Mouse (Mus musculus): ENCODE results near the gene Cadm2. TPM values are rescaled to one million over a fixed set of nuclear protein-coding genes. Genes with fewer than 3 reads are reported as not detected.

Gene Cadm2
- polyA plus RNA-seq, 1 experiment, result 0.27 TPM

DNA sequence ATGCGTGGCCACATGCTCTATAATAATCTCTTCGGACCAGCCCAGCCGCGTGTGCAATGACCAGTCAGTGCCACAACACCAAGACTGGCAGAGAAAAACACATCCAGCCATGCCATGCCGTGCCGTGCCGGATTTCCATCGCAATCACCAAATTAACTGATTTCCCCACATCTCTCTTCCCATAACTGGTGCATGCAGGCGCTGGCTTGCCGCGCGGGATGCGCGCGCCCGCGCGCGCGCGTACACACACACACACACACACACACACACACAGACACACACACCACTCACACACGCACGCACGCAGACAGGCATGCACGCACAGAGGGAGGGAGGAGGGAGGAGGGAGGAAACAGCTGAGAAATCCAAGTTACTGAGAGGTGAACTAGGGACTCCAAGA lies 2.9 kb downstream of the Cadm2 start:
- H3K27me3 ChIP-seq (ENCODE audit: control insufficient read depth, insufficient read depth, low read length), result peaks cover 22% of the 10 kb centered on the region
- no peak for DNase-seq (ENCODE audit: low read depth in 1 of 2, low spot score in 2 of 2)
- no peak overlapping the region for H3K4me3 ChIP-seq (ENCODE audit: extremely low read depth, insufficient read depth, insufficient read length)
- WGBS, result 3% methylated on average over 25 of the region's 25 CpGs
- H3K27ac ChIP-seq (ENCODE audit: insufficient read depth, low read length), result no peak overlapping the region
- no peaks in the 10 kb centered on the region for H3K36me3 ChIP-seq (ENCODE audit: control insufficient read depth, insufficient read depth, low read length)
- H3K4me1 ChIP-seq (ENCODE audit: control insufficient read depth, insufficient read depth, insufficient read length), result peaks cover 2% of the 10 kb centered on the region; the same call in 1 of the 2 replicates
- no peak for TF ChIP-seq POLR2A (IDR thresholded peaks at IDR 0.05; ENCODE audit: low read depth, low read length)

GRCm38 (mm10) chr16:67617256-67617655 lies 3.5 kb downstream of the Cadm2 start:
- 23% methylated on average over 1 of the region's 1 CpGs for WGBS
- no peak for TF ChIP-seq POLR2A (IDR thresholded peaks at IDR 0.05; ENCODE audit: low read depth, low read length)
- TF ChIP-seq CTCF (IDR thresholded peaks at IDR 0.05; ENCODE audit: extremely low read depth, insufficient read depth, insufficient read length, insufficient replicate concordance), result no peak
- Histone ChIP-seq H3K27me3 (ENCODE audit: control insufficient read depth, insufficient read depth, low read length) (peaks cover 22% of the 10 kb centered on the region), H3K4me1 (ENCODE audit: control insufficient read depth, insufficient read depth, insufficient read length) (peaks cover 2% of the 10 kb centered on the region; the same call in 1 of the 2 replicates), H3K27ac (ENCODE audit: insufficient read depth, low read length) (no peak overlapping the region), H3K36me3 (ENCODE audit: control insufficient read depth, insufficient read depth, low read length) (no peaks in the 10 kb centered on the region), H3K4me3 (ENCODE audit: extremely low read depth, insufficient read depth, insufficient read length) (no peak overlapping the region)
- no peak for DNase-seq (ENCODE audit: low read depth in 1 of 2, low spot score in 2 of 2)

DNA sequence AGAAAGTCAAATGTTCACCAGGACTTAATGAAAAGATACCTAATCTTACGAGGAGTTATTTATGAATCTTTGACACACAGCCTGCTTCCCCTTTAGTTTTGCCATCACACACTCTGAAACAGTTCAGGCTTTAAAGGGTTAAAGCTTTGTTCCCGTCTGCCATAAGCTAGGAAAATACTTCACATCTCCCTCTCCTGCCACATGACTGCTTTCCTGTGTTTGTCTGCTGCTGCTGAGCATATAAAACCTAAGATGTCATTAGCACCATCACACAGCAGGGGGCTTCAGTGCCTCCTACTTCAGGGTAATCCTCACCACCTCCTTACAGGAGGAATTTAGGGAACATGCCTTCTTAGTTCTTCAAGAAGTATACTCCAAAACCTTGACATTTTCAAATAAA lies 6.8 kb downstream of the Cadm2 start:
- H3K4me3 ChIP-seq (ENCODE audit: extremely low read depth, insufficient read depth, insufficient read length), result no peak overlapping the region
- no peak for DNase-seq (ENCODE audit: low read depth in 1 of 2, low spot score in 2 of 2)
- WGBS, result 44% methylated on average over 2 of the region's 2 CpGs
- H3K27ac ChIP-seq (ENCODE audit: insufficient read depth, low read length), result no peak overlapping the region
- no peaks in the 10 kb centered on the region for H3K4me1 ChIP-seq (ENCODE audit: control insufficient read depth, insufficient read depth, insufficient read length)
- peaks cover 3% of the 10 kb centered on the region; the same call in 1 of the 2 replicates for H3K27me3 ChIP-seq (ENCODE audit: control insufficient read depth, insufficient read depth, low read length)
- TF ChIP-seq POLR2A (IDR thresholded peaks at IDR 0.05; ENCODE audit: low read depth, low read length), result no peak
- no peak for TF ChIP-seq CTCF (IDR thresholded peaks at IDR 0.05; ENCODE audit: extremely low read depth, insufficient read depth, insufficient read length, insufficient replicate concordance)
- H3K36me3 ChIP-seq (ENCODE audit: control insufficient read depth, insufficient read depth, low read length), result no peaks in the 10 kb centered on the region

DNA sequence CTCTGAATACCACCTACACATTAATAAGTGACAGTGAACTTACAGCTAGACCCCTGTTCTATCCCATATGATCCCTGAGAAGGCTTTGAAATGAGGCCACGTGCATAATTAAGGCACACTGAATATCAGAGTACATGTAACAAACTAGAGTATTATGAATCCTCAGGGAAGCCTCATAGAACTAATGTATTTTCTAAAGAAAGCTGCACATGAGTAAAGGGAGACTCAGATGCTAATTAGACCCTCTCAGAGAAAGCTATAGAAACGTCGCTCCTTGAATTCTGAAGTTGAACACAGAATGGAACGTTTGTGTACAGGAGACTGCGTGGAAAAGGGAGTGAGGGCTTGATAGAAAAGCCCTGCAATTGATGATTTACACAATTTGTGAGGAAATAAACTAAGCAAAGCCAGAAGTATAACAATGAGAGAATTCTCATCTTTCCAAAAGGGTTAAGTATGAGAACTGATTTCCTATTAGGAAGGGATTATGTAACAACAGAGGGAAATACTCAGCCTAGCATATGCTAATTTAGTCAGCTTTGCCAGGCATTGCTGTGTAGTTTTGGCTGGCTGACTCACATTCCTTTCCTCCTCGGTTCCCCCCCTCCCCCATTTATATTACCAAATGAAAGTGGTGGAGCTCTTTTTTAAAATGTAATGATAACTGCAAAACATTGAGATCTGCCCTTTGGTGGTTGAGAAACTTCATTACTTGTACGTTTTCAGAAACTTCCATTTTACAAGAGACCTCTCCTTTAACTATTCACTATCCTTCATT lies 9.6 kb downstream of the Cadm2 start:
- TF ChIP-seq POLR2A (IDR thresholded peaks at IDR 0.05; ENCODE audit: low read depth, low read length) (no peak), CTCF (IDR thresholded peaks at IDR 0.05; ENCODE audit: extremely low read depth, insufficient read depth, insufficient read length, insufficient replicate concordance) (no peak)

DNA sequence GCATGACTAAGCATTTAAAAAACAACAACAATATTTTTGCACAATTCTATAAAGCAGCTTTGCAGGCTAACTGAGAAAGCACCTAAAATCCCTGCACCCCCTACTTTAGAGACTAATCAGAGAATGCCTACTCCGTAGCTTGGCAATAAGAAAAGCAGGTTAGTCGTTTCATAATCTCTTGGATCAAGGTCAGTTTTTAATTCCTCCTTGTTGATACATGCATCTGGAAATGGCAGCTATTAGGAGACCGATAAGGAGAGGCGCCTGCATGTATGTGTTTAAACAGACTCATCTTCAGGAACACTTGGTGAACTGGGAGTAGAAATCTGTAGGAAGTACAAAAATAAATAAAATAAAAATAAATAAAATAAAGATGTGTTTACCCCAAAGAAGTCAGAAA lies 11.6 kb downstream of the Cadm2 start:
- DNase-seq (ENCODE audit: low read depth in 1 of 2, low spot score in 2 of 2), result no peak
- Histone ChIP-seq H3K27me3 (ENCODE audit: control insufficient read depth, insufficient read depth, low read length) (no peaks in the 10 kb centered on the region), H3K4me3 (ENCODE audit: extremely low read depth, insufficient read depth, insufficient read length) (no peak overlapping the region), H3K4me1 (ENCODE audit: control insufficient read depth, insufficient read depth, insufficient read length) (no peaks in the 10 kb centered on the region), H3K36me3 (ENCODE audit: control insufficient read depth, insufficient read depth, low read length) (no peaks in the 10 kb centered on the region), H3K27ac (ENCODE audit: insufficient read depth, low read length) (no peak overlapping the region)
- no peak for TF ChIP-seq POLR2A (IDR thresholded peaks at IDR 0.05; ENCODE audit: low read depth, low read length)
- no peak for TF ChIP-seq CTCF (IDR thresholded peaks at IDR 0.05; ENCODE audit: extremely low read depth, insufficient read depth, insufficient read length, insufficient replicate concordance)
- WGBS, result 84% methylated on average over 4 of the region's 4 CpGs

More for the DNA sequence above, 9.6 kb downstream of the Cadm2 start:
- no peaks in the 10 kb centered on the region for H3K27me3 ChIP-seq (ENCODE audit: control insufficient read depth, insufficient read depth, low read length)
- no peaks in the 10 kb centered on the region for H3K36me3 ChIP-seq (ENCODE audit: control insufficient read depth, insufficient read depth, low read length)
- H3K27ac ChIP-seq (ENCODE audit: insufficient read depth, low read length), result no peak overlapping the region
- DNase-seq (ENCODE audit: low read depth in 1 of 2, low spot score in 2 of 2), result no peak
- no peak overlapping the region for H3K4me3 ChIP-seq (ENCODE audit: extremely low read depth, insufficient read depth, insufficient read length)
- 58% methylated on average over 7 of the region's 7 CpGs for WGBS
- no peaks in the 10 kb centered on the region for H3K4me1 ChIP-seq (ENCODE audit: control insufficient read depth, insufficient read depth, insufficient read length)

DNA sequence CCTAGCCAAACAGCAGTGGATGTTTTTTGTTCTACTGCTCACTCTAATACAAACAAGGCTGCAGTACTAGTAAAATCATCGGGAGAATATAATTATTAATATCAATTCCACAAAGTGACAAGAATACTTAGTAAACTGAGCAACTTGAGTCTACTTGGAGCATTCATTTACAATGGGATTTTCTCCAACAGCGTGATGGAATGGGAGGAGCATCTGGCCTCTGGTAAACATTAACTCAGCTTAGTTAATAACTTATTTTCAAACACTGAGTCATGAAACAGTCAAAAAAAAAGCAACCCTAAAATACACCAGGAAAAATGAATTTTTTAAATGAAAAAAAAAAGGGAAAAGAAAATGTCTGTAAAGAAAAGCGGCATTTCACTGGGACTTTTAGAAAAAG lies 12.2 kb downstream of the Cadm2 start:
- WGBS, result 85% methylated on average over 3 of the region's 3 CpGs
- TF ChIP-seq CTCF (IDR thresholded peaks at IDR 0.05; ENCODE audit: extremely low read depth, insufficient read depth, insufficient read length, insufficient replicate concordance) (no peak), POLR2A (IDR thresholded peaks at IDR 0.05; ENCODE audit: low read depth, low read length) (no peak)
- Histone ChIP-seq H3K36me3 (ENCODE audit: control insufficient read depth, insufficient read depth, low read length) (no peaks in the 10 kb centered on the region), H3K27ac (ENCODE audit: insufficient read depth, low read length) (no peak overlapping the region), H3K27me3 (ENCODE audit: control insufficient read depth, insufficient read depth, low read length) (no peaks in the 10 kb centered on the region), H3K4me1 (ENCODE audit: control insufficient read depth, insufficient read depth, insufficient read length) (no peaks in the 10 kb centered on the region), H3K4me3 (ENCODE audit: extremely low read depth, insufficient read depth, insufficient read length) (no peak overlapping the region)
- DNase-seq (ENCODE audit: low read depth in 1 of 2, low spot score in 2 of 2), result no peak

GRCm38 (mm10) chr16:67605661-67606060 lies 15.0 kb downstream of the Cadm2 start:
- H3K4me1 ChIP-seq (ENCODE audit: control insufficient read depth, insufficient read depth, insufficient read length), result no peaks in the 10 kb centered on the region
- H3K27me3 ChIP-seq (ENCODE audit: control insufficient read depth, insufficient read depth, low read length), result no peaks in the 10 kb centered on the region
- H3K27ac ChIP-seq (ENCODE audit: insufficient read depth, low read length), result no peak overlapping the region
- no peak for DNase-seq (ENCODE audit: low read depth in 1 of 2, low spot score in 2 of 2)
- TF ChIP-seq POLR2A (IDR thresholded peaks at IDR 0.05; ENCODE audit: low read depth, low read length), result no peak
- no peak for TF ChIP-seq CTCF (IDR thresholded peaks at IDR 0.05; ENCODE audit: extremely low read depth, insufficient read depth, insufficient read length, insufficient replicate concordance)
- H3K36me3 ChIP-seq (ENCODE audit: control insufficient read depth, insufficient read depth, low read length), result no peaks in the 10 kb centered on the region
- 88% methylated on average over 6 of the region's 6 CpGs for WGBS
- H3K4me3 ChIP-seq (ENCODE audit: extremely low read depth, insufficient read depth, insufficient read length), result no peak overlapping the region
